Mouse (Mus musculus): ENCODE data around the gene Aurkaip1.

- TF ChIP-seq CTCF (IDR thresholded peaks at IDR 0.05; ENCODE audit: low read depth, low read length) (no peak), POLR2A (IDR thresholded peaks at IDR 0.05; ENCODE audit: borderline replicate concordance, low read depth, low read length) (no peak)
These were observed 18.3 kb downstream of the Aurkaip1 start for GRCm38 (mm10) chr4:155849391-155849790.

All from bone marrow macrophage, adult 2 months (primary cell).